Mouse (Mus musculus): ENCODE measurements at regions not wholly inside any gene's neighbourhood (a gene's known extent, or its start where the extent isn't known, plus 50 kb on each side); places are given as distances from the start of the nearest gene placed in this dataset.

- TF ChIP-seq CTCF (IDR thresholded peaks at IDR 0.05; ENCODE audit: low read depth) (no peak), EP300 (IDR thresholded peaks at IDR 0.05; ENCODE audit: low read depth) (no peak)
Observed at GRCm38 (mm10) chr1:128803058-128803432, 211.0 kb upstream of the Cxcr4 start.

Data from liver, embryonic 14.5 days (tissue).